Mouse (Mus musculus) R1 (cell line): ENCODE measurements around the gene Catip.

Experiments
- DNase-seq: peaks from one replicate; pipeline ENCODE4 v3.0.0-alpha.2; 2018; ENCODE audit warnings: low read depth, low spot score

The Catip gene

GRCm38 (mm10) chr1:74342308-74342707 is 19.6 kb upstream of the Catip start:
- no peak for DNase-seq

GRCm38 (mm10) chr1:74343161-74343560 is 18.7 kb upstream of the Catip start:
- no peak for DNase-seq

- no peak for DNase-seq
These were observed 17.6 kb upstream of the Catip start for GRCm38 (mm10) chr1:74344163-74344916.

DNA sequence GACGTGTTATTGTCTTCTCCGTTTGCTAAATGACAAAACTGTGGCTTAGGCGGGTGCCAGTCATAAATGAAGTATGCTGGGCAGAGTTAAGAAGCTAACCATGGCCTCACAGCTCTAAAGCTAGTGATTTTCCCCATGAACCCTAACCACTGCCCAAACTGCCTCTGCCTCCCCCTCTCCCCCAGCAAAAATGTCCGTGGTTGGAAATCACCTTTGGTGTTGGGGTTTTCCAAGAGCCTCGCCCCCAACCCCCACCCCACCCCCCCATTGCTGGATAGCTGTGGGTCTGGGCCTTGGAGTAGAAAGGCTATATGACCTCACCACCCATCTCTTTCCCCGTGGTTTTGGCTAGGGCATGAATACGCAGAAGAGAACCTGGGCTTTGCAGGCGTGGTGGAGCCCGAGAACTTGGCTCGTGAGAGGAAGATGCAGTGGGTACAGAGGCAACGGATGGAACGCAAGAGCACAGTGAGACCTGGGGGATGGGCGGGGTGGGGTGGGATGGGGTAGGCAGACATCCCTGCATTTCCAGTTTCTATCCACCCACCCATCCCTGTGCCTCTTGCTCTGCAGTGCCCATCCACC is 10.6 kb upstream of the Catip start:
- no peak for DNase-seq

DNA sequence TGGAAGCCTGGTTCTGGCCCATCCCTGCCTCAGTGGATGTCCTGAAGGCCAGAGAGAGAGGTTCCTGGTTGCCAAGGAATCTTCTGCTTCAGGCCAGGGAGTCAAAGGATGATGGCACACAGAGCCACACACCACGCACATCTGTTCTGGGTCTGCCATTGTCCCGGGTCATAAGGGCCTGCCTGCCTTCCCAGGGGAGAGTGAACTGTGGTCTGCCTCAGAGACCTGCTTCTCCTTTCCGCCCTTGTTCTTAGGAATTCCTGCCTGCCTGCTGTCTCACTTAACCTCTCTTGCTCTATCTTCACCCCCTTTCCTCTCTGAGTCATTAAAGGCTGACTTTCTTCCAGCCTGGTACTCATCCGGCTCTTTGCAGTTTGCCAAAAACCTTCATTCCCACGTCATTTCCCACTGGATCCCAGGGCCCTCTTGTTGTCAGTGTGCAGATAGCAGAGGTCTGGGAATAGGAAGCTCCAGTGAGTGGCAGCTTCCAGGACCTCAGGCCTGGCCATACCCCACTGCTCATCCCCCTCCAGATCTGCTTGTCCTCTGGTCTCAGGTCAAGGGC is 9.3 kb upstream of the Catip start:
- no peak for DNase-seq

DNA sequence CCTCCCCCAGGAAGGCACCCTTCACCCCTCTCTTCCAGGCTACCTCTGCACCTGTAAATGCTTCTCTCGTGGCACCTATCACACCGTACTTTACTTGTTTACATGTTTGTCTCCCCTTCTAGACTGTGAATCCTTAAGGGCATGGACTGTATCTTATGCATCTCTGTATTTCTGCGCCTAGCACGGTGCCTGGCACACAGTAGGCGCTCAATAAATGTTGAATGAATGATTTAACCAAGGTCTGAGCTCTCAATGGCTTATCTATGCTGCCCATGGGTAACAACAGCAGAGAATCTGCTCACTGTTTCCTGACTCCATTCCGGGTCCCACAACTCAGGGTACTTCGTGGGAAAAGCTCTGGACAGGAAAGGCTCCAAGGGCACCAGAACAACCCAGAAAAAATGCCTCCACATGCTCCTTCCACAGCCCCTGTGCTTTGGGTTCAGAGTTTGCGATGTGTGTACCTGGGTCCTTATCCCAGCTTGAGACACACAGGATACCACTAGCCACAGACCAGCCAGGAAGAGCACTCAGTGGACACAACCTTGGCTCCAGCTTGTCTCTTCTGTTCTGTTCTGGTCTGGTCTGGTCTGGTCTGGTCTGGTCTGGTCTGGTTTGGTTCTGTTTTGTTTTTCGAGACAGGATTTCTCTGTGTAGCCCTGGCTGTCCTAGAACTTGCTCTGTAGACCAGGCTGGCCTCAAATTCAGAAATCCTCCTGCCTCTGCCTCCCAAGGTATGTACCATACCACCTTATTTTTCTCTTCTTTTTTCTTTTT is 8.3 kb upstream of the Catip start:
- no peak for DNase-seq

GRCm38 (mm10) chr1:74357531-74357930 is 4.4 kb upstream of the Catip start:
- DNase-seq, result peak; percentile 68

GRCm38 (mm10) chr1:74359952-74360517 is 1.9 kb upstream of the Catip start:
- no peak for DNase-seq

DNA sequence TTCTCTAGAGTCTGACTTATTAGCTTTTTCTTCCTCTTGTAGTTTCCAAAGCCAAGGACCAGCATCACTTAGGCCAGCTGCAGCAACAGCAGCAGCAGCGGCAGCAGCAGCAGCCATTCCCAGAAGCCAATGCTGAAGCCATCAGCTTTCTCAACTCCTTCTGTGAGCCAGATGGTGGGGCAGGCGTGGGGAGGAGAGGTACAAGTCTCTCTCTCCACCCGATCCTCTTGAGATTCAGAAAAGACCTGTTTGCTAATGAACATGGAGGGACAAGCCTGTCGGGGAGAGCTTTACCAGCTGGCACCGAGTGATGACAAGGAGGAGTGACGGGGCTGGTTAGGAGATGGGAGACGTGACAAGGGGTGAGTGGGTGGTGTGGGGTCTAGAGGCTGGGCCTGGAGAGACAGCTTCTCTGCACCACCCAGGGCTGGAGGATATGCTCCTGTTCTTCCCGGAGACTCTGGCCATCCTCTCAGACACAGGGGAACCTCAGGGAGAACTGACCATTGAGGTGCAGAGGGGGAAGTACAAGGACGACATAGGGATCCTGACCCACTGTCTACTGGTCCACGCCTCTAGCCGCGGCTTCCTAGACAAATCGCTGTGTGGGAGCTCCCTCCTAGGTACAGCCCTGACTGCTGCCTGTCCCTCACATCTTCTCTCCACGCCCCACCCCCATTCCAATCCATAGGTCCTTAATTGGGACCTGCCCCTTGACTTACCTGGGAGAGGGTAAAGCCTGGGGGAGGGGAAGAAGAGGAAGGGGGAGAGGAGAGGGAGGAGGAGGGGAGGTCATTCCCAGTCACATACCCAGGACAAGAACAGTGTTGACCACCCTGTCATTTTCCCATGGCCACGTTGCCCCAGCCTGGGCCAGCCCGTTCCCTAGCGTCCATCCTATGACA is 669 bp downstream of the Catip start:
- no peak for DNase-seq

DNA sequence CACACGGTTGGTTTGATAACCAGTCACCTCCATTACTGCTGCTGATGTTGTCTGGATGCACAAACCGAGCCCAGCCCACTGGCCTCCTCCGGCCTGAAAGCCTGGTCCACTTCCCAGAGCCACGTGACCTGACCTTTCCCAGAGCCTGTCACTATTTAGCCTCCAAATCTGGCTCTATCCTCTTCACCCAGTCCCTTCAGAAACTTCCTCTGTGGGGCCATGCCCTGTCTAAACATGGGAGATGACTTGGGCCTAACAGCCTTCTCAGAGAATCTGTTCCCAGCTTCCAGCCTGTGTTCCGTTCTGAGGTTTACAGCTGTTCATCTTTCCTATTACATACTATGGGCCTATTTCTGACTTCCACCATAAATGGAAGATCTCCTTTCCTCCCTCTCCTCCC is 1.5 kb downstream of the Catip start:
- DNase-seq, result no peak

DNA sequence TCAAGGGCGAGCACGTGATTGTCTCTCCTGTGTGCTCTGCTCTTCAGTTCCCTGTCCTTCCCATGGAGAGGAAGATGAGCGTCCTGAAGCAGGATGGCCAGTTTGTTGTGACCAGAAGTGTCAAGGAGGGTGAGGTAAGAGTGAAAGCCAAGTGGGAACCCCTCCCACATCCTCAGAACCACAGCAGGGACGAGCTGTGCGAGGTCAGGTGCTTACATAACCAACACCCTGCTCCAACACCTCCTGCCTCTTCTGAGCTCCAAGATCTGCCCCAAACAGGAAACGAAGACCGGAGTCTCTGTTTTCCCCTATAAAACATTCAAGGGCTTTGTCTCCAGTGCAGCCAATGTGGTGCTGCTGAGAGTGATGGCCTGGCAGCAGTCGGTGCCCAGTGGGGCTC is 2.4 kb downstream of the Catip start:
- DNase-seq, result no peak

- peak; percentile 53 for DNase-seq
These were observed 6.2 kb downstream of the Catip start for GRCm38 (mm10) chr1:74367886-74368645.

DNA sequence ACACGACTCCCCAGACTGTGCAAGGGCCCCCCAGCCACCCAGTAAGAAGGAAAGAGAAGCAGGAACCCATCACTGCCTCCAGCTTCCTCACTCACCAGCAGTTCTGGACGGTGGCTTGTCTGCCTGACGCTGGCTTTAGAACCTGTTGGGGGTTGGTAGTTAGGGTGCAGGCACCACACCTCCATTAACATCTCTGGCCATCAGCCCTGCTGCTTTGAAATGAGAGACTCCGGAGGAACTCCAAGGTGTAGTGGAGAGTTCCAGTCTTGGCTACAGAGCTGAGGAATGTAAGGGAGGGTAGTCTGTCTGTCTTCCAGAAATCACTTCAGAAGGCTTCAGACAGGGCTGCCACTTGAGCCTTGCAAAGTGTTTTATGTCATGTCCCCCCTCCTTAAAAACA is 8.1 kb downstream of the Catip start:
- DNase-seq, result no peak

DNA sequence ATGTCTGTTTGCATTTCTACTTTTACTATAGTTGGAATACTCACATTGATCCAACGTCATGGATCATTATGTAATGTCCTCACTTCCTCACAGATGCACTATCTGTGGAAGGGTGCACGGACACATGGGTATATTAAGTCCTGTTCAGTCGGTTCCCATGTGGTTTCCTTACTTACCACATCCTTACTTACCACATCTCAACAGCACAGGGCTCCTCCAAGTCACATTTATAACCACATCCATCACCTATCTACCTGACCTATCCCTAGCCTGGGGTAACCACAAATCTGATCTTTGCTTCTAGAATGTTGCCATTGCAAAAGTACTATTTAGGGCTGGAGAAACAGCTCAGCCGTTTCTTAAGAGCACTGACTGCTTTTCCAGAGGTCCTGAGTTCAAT is 11.5 kb downstream of the Catip start:
- no peak for DNase-seq

- DNase-seq, result no peak
These were observed 13.1 kb downstream of the Catip start, which contains the start of gene Slc11a1 for GRCm38 (mm10) chr1:74374980-74375379. Gene Slc11a1 (plus strand): TSS chr1:74375195.

- DNase-seq, result no peak
These were observed 13.7 kb downstream of the Catip start for GRCm38 (mm10) chr1:74375561-74375960.

- DNase-seq, result no peak
These were observed 14.5 kb downstream of the Catip start for GRCm38 (mm10) chr1:74376396-74376795.

- DNase-seq, result no peak
These were observed 17.2 kb downstream of the Catip start for GRCm38 (mm10) chr1:74379058-74379504.

DNA sequence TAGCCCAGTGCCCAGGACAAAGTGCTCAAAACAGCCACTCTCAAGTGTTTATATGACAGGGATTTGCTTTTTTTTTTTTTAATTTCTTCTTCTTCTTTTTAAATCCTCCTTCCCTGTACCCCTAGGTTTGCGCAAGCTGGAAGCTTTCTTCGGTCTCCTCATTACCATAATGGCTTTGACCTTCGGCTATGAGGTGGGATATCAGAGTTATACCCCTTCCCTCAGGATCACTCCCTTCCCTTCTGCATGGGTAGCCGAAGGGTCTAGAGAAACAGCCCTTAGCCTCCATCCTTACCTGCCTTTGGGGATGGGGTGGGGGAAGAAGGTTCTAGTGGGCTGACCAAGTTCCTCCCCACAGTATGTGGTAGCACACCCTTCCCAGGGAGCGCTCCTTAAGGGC is 18.6 kb downstream of the Catip start:
- no peak for DNase-seq

GRCm38 (mm10) chr1:74381588-74382021 is 19.7 kb downstream of the Catip start:
- no peak for DNase-seq
